Mouse (Mus musculus) urinary bladder, adult 18-20 months (tissue): ENCODE data around the gene Prss57.
"Not testable (repeated sequence)": the region's sequence is repeated elsewhere in the genome, so short reads cannot be mapped to it uniquely, and the experiment has no call there.

Experiments
- DNase-seq, 2 experiments: peaks; one replicate each; pipeline ENCODE4 v3.0.0; 2022; ENCODE audit warnings: low spot score in 2 of 2, mixed read lengths in 2 of 2

The Prss57 gene

DNA sequence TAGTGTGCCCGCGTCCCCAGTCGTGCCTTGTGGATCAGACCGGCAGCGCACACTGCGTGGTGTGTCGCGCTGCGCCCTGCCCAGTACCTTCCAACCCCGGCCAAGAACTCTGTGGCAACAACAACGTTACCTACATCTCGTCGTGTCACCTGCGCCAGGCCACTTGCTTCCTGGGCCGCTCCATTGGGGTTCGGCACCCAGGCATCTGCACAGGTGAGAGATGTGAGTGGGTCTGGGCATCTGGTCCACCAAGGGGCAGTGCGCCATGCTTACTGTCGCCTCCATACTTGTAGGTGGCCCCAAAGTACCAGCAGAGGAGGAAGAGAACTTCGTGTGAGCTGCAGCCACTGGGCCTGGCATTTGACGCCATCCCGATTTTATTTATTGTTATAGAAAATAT is 9.6 kb downstream of the Prss57 start:
- peak in 1 of 2 experiments; percentile 38 for DNase-seq

DNA sequence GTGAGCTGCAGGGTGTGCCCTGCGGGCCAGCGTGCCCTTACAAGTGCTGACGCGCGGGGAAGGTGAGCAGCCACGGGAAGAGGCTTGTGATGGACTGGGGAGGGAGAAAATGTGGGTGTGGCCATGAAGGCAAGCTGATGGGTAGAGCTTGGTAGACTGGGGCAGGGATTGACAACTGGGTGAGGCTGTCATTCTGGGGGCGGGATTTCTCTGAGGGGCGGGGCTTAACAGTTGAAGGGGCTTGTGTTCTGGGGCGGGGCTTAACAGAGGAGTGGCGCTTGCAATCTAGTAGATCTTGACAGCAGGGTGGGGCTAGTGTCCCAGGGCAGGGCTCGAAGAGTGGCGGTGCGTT is 10.1 kb downstream of the Prss57 start:
- DNase-seq = no peak

DNA sequence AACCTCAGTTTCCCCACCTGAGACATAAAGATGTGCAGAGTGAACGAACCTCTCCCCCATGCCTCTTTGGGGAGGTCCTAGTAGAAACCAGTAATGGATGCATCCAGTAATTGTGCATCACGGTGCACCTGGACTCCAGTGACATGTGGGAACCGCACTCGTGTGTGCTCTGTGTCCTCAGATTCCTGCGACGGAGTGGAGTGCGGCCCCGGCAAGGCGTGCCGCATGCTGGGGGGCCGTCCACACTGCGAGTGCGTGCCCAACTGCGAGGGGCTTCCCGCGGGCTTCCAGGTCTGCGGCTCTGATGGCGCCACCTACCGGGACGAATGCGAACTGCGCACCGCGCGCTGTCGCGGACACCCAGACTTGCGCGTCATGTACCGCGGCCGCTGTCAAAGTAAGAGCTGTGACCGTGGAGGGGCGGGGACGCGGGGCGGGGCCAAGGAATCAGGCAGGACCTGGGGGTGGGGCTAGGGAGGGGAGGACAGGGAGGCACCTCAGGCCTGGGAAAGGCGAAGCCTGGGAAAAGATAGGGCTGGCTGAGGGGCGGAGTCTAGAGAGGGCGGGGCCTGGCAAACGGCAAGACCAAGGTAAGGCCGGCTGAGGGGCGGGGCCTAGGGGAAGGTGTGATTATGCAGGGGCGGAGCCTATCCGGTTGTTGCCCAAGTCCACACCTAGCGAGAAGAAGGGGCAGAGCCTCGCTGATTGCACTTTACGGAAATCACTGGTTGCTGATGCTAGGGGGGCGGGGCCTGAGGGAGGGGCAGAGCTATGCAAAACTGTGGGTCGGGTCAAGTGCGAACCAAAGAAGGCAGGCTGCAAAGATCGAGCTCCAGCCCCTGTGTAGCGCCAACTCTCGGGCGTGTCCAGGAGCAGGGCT is 10.7 kb downstream of the Prss57 start:
- DNase-seq = peak; percentile 97

DNA sequence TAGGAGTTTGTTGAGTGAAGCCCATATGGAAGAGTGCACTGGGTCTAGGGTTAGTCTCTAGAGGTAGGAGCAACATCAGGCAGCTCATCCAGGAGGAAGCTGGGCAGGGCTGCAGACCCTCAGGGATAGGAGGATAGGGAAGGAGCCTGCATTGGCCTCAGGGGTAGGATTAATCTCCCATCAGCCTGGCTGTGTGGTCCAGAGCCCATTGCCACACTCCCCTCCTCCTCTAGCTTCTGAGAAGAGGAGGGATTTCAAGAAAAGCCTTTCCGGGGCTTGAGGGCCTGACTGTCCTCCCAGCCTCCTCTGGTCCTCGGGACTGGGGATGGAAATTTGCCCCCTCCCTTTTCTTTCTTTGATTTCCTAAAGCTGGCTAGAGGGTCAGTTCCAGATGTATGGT is 11.6 kb downstream of the Prss57 start:
- no peak for DNase-seq

DNA sequence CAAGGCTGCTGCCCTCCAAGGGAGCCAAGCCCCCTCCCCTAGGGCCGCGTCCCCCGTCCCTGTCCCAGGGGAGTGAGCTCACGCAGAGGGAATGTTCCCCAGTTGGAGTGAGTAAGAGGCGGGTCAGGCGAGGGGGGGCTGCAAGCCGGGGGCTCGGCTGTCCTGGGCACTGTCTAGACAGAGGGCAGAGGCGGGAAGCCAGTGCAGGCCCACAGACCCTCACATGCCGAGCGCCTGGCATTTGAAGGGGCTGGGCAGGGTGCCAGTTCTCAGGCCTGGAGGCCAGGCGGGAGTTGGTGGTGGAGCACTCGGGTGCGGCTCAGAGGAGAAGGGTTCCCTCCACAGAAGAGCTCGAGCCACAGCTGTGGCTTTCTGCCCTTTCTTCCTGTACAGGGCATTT is 12.8 kb downstream of the Prss57 start:
- DNase-seq = peak; percentile 42 to 44

DNA sequence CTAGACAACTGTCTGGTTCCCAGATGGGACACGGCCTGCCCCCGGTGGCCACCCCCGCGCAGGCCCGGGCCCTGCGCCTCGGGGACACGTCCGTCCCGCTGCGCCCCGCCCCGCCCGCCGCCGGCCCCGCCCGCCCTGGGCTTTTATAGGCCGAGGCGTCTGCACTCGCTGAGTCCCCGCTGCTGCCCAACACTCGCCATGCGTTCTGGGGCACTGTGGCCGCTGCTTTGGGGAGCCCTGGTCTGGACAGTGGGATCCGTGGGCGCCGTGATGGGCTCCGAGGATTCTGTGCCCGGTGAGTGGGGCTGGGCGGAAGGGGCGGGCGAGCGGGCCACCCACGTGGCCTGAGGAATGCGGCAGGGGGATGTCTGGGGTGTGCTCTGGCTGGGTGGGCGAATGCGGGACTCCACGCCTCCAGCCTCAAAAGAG is 13.6 kb downstream of the Prss57 start, which contains the start of gene Fstl3:
Fstl3 (plus strand) TSS at position 170 of the 429 bp plus-strand sequence.
- DNase-seq = peak in 1 of 2 experiments; percentile 46

DNA sequence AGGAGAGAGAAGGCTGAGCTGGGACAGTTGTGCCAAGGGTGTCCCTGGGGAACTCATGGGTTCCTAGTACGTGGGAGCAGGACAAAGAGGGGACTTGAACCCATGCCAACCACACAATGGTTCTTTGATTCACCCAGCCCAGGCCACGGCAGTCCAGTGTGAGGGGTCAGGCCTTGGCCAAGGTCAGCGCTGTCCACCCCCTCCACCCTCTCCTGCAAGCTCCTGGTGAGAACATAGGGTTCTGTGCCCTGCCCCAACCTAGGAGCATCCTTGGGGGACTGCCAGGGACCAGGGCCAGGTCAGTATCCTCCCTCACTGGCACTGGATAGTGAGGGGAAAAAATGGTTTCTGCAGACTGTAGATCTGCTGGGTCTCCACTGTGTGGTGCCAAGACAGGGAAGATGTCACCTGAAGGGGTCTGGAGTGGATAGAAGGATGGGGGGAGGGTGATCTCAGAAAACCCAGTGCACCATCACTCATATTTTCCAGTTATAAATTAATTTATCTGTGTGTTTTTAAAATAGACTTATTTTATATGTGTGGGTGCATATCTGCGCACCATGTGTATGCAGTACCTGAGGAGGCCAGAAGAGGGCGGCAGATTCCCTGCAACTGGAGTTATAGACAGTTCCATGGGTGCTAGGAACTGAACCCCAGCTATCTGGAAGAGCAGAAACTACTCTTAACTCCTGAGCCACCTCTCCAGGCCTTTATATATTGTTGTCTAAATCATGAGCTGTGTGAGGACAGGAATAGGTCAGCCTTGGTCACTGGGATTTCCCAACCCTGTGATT is 16.1 kb downstream of the Prss57 start:
- no peak for DNase-seq

DNA sequence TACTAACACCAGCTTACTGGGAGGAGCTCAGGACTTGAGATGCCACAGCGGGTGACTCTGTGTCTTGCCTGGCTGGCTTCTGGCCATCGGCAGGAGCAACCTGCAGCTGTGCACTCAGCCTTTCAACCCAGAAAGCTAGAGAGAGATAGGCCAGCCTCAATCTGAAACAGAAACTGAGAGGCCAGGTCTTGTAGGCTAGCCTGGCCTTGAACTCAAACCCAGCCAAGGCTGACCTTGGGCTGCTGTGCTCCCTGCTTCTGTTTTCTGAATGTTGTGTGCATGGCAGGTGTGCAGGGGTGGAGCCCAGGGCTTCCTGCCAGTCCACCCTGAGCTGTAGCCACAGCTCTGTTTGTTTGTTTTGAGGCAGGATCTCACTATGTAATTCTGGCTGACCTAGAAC is 17.6 kb downstream of the Prss57 start:
- no peak for DNase-seq

DNA sequence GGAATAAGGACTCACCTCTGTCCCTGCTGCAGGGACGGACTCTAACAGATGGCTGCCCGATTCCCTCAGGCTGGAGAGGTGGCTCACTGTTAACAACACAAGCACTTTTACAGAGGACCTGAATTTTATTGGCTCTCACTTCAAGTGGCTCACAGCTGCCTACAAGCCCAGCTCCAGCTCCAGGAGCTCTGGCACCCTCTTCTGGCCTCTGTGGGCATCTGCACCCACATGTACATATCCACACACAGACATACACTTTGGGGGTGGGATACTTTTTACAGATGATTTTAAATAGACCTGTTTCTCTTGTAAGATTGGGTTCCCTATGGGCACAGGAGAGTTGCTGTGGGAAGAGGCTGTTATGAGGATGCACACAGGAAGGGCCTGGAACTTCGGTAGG is 18.4 kb downstream of the Prss57 start:
- no peak for DNase-seq

DNA sequence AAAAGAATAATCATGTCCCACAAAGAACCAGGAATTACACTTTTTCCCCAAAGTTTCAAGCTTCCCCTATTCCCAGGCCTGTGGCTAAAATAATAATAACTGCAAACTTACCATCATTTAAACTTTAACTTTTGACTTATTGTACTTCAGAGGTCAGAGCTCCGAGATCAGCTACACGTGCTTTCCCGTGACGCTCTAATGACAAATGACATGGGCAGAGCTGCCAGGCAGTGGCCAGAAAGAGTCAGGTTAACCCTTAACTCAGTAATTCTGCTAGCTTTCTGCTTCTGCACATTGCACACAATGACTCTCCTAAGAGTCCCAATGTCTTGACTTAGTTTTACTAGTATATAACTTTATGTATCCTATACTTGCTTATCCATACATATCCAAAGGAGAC is 21.4 kb downstream of the Prss57 start:
- no peak for DNase-seq

DNA sequence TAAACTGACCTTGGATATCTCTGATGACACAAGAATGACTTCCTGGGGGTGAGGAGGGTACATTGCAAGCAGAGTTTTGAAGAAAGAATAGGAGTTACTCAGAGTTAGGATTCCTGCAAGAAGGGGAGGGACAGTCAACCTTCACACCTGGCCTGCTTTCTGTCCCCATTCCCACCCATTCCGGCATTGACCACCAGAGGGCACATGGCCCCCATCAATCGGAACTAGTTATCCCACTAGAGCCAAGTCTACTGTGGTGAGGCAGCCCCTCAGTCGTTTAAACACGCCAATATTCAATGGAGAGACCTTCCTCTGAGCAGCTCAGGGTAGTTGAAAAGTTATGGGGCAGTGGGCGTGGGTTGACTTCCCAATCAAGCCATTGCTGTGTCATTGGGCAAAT is 22.4 kb downstream of the Prss57 start:
- peak; percentile 50 to 64 for DNase-seq

DNA sequence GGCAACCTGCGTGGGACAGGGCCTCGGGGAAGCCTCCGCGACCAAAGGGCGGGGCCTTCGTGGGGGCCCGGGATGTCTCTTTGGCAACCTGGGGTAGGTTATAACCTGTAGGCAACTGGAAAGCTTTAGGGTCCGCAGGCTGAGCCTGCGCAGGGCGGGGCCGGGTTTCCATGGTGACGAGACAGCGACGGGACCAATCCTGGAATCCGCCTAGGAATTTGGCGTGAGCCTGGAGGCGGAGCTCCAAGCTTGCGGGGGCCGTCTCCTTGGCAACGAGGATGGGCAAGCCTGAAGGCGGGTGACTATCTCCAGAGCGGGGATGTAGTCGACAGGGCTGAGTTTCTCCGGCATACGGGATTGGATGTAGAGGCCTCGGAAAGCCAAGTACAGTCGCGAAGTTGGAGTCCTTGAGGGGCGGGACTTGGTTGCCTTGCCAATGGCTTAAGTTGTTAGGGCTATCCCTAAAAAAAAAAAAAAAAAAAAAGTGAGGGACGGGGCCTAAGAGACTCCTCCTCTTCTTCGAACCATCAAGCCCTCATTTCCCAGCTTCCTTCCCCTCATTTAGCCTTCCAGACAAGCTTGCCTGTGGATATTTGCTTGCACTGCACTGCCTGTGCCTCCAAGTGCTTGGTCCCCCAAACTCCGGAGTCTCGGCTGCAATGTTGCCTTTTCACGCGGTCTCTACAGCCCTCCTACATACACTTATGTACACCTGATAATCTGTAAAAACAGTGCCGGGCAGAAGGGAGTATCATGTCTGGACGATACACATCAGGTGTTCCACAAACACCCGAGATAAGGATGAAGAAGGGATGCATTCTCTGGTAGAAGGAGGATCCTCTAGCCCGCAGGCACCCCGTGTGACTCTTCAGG is 23.2 kb downstream of the Prss57 start:
- DNase-seq = peak; percentile 70 to 88

DNA sequence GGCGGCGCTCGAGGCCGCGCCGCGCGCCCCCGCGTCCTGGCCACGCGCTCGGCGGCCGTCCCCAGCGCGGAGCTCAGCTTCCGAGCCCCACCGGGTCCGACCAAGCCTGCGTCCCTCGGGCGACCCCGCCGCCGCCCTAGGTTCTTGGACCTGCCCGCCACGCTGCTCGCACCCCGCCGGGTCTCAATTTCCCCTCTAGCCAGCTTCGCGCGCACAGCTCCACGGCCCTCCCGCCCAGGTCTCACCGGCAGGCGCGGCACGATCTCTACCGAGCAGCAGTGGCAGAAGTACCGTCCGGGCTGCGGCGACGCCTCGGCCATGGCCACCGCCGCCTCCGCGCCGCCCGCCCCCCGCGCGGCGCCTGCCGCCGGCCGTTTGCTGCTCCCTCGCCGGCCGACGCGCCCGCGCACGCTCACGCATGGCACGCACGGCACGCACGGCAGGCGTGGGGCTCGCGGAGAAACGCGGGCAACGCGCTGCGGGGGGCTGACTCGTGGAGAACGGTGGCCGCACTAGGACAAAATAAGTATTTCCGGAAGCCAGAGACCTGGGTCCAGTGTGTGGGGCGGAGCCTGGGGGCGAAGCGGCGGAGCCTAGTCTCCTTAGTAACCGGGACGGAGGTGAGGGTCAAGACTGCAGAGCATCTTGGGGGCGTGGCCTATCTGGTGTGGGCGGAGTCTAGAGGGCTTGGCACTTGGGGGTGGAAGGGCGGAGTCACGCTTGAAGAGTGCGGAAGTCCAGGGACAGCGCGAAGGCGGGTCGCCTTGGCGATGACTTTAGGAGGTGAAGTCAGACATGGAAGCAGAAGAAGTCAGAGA is 24.0 kb downstream of the Prss57 start, which contains the start of gene Rnf126:
Rnf126 (minus strand) TSS at position 445 of the 818 bp plus-strand sequence.
- DNase-seq = peak; percentile 99

DNA sequence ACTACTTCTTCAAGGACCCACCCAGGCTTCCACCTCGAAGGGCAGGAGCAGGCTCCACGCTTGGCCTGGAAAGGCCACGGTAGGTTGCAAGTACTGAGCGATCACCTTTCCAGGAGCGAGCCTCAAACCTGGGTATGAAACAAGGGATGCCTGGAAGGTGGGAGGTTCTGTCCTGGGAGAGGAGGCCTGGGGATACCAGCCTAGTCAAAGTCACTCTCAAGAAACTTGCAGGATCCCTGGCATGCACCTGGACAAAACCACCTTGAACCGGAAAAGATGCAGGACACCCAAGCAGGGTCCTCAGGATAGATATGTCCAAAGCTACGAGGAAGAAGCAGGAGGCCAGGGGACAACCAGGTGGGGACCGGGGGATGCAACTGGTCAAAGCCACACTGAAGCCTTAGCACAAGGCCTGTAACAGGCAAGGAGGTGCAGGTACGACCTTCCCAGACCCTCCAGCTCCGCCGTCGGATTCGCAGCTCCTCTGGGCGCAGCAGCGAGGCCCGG is 24.7 kb downstream of the Prss57 start:
- DNase-seq = peak in 1 of 2 experiments; percentile 52

DNA sequence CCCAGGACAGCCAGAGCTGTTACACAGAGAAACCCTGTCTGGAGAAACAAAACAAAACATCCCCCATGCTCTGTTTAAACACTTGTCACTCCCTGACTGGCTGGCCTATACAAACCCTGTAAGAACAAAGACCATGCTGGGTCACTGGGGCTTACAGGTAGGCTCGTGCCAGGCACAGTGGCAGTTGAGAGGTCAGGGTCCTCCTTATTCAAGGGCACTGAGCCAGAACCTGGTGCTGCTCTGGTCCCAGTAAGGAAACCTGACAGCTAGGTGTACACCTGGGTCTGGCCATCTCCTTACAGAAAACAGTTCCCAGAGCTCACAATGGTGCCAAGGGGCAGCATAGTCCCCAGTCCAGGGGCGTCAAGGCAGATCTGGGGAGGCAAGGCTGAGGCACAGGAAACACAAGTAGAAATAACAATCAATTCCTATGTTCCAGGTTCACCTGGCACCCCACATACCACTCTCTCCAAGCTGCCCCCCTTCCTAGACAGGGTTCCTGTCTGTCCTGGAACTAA is 25.5 kb downstream of the Prss57 start:
- DNase-seq = no peak

DNA sequence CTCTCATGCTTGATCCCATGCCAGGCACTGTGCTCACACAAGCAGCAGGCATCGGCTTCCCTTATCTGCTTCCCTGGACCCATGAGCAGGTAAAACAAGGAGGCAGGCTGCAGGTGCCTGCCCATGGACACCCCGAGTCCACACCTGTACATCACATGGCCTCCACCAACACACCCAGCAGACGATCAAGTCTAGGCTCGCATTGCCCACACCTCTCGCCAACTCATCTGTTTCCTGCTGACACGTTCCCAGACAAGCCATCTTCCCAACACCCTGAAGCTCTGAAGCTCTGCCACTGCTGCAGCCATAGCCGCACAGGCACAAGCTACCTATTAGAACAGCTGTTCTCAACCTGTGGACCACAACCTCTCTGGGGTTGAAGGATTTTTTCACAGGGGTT is 26.5 kb downstream of the Prss57 start:
- peak in 1 of 2 experiments; percentile 62 for DNase-seq

DNA sequence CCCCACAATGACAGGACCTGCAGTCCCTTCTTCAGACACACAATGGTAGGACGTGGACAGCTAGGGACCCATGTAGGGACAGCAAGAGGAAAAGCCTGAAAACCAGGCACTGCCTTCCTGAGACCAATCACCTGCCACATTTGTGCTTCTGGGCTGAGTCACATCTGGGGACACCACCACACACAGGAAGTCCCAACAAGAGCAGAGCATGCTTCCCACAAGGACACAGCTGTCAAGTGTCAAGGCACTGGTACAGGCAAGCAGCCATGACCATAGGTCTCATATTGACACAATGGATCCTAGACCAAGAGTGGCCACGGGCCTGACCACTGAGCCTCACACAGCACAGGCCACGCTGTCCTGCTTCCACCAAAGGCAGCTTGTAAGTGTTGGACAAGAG is 27.9 kb downstream of the Prss57 start:
- DNase-seq = no peak

DNA sequence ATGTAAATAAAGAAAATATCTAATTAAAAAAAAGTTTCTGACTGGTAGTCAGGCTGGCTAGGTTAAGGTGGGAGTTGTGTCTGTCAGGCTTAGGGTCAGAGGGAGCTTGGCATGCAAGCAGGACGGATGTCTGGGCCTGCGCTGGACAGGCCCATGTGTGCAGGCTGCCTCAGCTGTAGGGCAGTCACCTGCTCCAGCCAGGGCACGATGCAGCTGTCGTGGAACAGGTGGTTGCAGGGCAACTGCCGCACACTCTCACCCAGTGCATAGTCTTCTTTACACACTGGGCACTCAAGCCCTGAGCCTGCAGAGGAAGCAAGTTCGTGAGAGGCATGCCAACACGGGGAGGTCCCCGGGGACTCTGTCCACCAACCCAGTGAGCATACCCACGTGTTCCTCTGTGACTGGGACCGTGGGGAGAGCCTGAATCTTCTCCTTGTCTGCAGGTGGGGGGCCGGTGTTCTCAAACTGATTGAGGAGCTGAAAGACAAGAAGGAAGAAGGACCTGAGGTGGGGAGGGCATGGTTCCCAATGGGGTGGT is 30.1 kb downstream of the Prss57 start:
- no peak for DNase-seq

DNA sequence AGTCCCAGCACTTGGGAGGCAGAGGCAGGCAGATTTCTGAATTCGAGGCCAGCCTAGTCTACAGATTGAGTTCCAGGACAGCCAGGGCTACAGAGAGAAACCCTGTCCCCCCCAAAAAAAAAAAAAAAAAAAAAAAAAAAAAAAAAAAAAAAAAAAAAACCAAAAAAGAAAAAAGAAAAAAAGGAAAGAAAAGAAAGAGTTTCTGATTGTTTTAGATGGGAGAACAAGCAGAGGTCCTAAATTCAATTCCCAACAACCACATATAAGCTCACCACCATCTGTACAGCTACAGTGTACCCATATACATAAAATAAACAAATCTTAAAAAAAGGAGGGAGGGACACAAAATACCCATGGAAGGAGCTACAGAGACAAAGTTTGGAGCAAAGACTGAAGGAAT is 31.1 kb downstream of the Prss57 start:
- DNase-seq = not testable (repeated sequence)

DNA sequence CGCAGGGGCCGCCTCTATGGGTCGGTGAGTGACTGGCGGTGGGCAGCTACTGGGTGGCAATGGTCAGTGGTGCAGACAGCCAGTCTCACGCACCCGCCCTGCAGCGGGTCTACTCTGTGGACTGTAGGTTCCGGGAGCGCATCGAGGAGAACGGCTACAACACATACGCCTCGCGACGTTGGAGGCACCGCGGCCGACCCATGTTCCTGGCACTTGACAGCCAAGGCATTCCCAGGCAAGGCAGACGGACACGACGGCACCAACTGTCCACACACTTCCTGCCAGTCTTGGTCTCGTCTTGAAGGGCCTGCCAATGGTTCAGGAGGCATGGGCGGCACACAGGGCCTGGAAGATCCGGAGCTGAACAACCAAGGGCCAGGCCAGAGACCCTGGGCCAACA is 34.1 kb downstream of the Prss57 start:
- no peak for DNase-seq
